Mouse (Mus musculus) thymus, adult 2 months (tissue): Measurements from ENCODE around the gene Tmem229b. TPM values are rescaled to one million over a fixed set of nuclear protein-coding genes. Genes with fewer than 3 reads are reported as not detected.

Source experiments
- DNase-seq: peaks from one replicate; pipeline ENCODE4 v3.0.0; 2021
- H3K27ac ChIP-seq: fragments of 200-500 bp; 2 replicates; pipeline ENCODE4 v1.5.1; 2012; ENCODE audit warnings: low read length, control low read depth; ENCODE audit not compliant: control insufficient read depth, insufficient read depth
- H3K27me3 ChIP-seq: fragments of 200-500 bp; 2 replicates; pipeline ENCODE4 v1.6.1; 2012; ENCODE audit warnings: mild to moderate bottlenecking, low read length, moderate library complexity, mixed read lengths; ENCODE audit not compliant: control insufficient read depth, insufficient read depth
- H3K36me3 ChIP-seq: fragments of 200-500 bp; 2 replicates; pipeline ENCODE4 v1.6.1; 2012; ENCODE audit warnings: mild to moderate bottlenecking, low read length, moderate library complexity; ENCODE audit not compliant: control insufficient read depth, insufficient read depth
- H3K4me1 ChIP-seq: fragments of 200-500 bp; replicated peaks from 2 replicates; pipeline ENCODE4 v1.6.1; 2012; ENCODE audit warnings: low read length; ENCODE audit not compliant: control insufficient read depth, insufficient read depth
- H3K4me3 ChIP-seq: fragments of 200-500 bp; 2 replicates; pipeline ENCODE4 v1.5.1; 2012; ENCODE audit warnings: mild to moderate bottlenecking, low read length, control low read depth, moderate library complexity; ENCODE audit not compliant: control insufficient read depth, insufficient read depth
- CTCF ChIP-seq: fragments of 200-500 bp; IDR thresholded peaks from 2 replicates; pipeline ENCODE4 v1.5.1; 2012; ENCODE audit warnings: mild to moderate bottlenecking, control low read depth, low read length, moderate library complexity, borderline replicate concordance; ENCODE audit not compliant: control insufficient read depth, poor library complexity, insufficient read depth; ENCODE audit errors: extremely low read depth
- POLR2A ChIP-seq: fragments of 200-500 bp; IDR thresholded peaks from 2 replicates; pipeline ENCODE4 v1.6.1; 2012; ENCODE audit warnings: mild to moderate bottlenecking, low read length, control low read depth, moderate library complexity; ENCODE audit not compliant: control insufficient read depth, poor library complexity, insufficient read depth; ENCODE audit errors: extremely low read depth
- WGBS: fragments of 180-500 bp; shearing (Covaris S2); methylation state at CpG from one replicate; pipeline ENCODE4 v1.1.7; 2018; 5-methylcytosine and 5-hydroxymethylcytosine counted together
- polyA plus RNA-seq: library from polyadenylated mRNA; depleted of rRNA; stranded (reverse); fragments of >200 nt; gene quantifications from 2 replicates; pipeline ENCODE4 v1.2.3, GENCODE M21; 2012

Gene Tmem229b
- polyA plus RNA-seq, 1 experiment, result 82.4 TPM

DNA sequence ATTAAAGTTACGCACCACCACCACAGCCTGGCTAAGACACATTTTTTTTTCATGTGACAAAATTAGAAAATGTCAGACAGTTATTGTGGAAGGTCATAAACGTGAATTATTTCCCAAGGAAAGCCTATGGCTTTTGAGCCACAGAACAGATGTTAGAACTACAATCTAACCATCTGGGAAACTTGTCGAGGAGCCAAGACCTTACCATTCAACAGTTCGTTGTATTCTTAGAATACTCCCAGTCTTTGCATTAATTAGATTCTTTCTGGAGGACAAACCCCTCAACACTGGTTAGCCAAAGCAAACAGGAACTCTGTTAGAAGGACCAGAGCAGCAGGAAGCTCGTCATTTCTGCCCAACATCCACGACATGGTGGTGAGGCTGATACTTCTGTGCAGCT is 38.7 kb upstream of the Tmem229b start:
- no peaks in the 10 kb centered on the region for H3K27me3 ChIP-seq
- no peak overlapping the region for H3K4me3 ChIP-seq
- 80% methylated on average over 6 of the region's 6 CpGs for WGBS
- H3K4me1 ChIP-seq, result no peaks in the 10 kb centered on the region
- no peak overlapping the region for H3K27ac ChIP-seq
- no peaks in the 10 kb centered on the region for H3K36me3 ChIP-seq
- TF ChIP-seq CTCF (no peak), POLR2A (no peak)
- DNase-seq, result no peak

DNA sequence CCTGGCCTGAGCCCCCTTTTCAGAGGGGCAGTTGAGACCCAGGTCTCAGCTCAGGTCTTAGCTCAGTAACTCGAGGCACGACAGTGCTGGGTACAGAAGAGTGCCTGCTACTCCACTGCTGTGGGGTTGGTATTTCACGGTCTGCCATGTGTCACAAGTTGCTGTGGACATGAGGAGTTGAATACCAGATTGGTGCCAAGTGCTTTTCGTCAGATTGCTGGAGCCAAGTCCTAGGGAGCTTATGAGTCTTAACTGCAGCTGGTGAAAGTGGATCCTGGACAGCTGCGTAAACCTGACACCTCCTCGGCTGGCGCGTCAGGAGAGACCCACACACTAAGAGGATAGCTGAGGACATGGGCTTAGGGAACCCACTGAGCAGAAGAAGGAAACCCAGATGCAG is 37.2 kb upstream of the Tmem229b start:
- DNase-seq, result no peak
- no peaks in the 10 kb centered on the region for H3K36me3 ChIP-seq
- no peak overlapping the region for H3K27ac ChIP-seq

DNA sequence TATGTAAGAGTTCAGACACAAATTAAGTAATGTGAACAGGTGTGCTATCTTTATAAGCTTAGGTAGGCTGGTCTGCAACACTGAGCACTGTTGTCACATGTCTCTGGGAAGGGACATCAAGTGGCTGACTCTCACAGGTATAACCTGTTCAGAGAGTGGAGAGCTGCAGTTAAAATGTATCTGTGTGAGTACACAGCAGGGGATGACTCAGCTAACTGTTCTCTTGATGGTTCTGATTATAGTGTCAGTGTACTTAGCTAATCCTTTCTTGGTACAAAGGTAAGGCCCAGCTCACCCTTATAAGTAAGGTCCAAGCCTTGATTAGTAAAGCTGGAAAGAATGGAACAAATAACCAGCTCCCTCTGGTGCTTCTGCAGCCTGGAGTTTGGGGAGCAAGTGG is 34.0 kb upstream of the Tmem229b start:
- Histone ChIP-seq H3K36me3 (no peaks in the 10 kb centered on the region), H3K4me1 (no peaks in the 10 kb centered on the region), H3K4me3 (no peak overlapping the region), H3K27me3 (no peaks in the 10 kb centered on the region), H3K27ac (no peak overlapping the region)
- TF ChIP-seq CTCF (no peak), POLR2A (no peak)
- DNase-seq, result no peak

More for the DNA sequence above, 37.2 kb upstream of the Tmem229b start:
- TF ChIP-seq CTCF (no peak), POLR2A (no peak)
- H3K4me1 ChIP-seq, result no peaks in the 10 kb centered on the region
- H3K27me3 ChIP-seq, result no peaks in the 10 kb centered on the region
- H3K4me3 ChIP-seq, result no peak overlapping the region
- WGBS, result 88% methylated on average over 8 of the region's 8 CpGs

DNA sequence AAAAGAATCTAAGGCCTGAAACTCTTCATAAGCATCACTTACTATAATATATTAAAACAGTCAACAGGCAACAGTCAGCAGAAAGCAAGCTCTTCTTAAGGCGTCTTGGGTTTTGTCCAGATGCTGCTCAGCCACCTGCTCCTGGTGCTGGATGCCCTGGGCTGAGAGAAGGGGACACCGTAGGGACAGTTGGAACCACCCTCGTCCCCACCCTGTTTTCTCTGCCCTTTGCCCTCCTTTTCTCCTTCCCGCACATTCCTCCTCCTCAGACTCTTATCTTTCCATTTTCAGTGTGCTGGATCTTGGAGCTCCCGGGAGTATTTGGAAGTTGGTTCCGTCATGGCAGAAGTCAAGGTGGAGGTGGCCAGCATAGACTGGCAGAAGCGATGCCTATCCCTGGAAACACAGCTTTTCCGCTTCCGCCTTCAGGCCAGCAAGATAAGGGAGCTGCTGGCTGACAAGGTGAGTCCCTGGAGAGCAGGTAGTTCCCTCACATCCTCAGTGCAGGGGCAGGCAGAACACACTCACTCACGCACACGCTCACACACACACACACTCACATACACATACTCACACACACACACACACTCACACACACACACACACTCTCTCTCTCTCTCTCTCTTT is 32.9 kb upstream of the Tmem229b start:
- H3K4me3 ChIP-seq, result no peak overlapping the region
- TF ChIP-seq CTCF (no peak), POLR2A (no peak)
- H3K4me1 ChIP-seq, result no peaks in the 10 kb centered on the region
- H3K27ac ChIP-seq, result no peak overlapping the region
- 96% methylated on average over 11 of the region's 11 CpGs for WGBS
- H3K27me3 ChIP-seq, result no peaks in the 10 kb centered on the region
- no peak for DNase-seq
- H3K36me3 ChIP-seq, result no peaks in the 10 kb centered on the region

DNA sequence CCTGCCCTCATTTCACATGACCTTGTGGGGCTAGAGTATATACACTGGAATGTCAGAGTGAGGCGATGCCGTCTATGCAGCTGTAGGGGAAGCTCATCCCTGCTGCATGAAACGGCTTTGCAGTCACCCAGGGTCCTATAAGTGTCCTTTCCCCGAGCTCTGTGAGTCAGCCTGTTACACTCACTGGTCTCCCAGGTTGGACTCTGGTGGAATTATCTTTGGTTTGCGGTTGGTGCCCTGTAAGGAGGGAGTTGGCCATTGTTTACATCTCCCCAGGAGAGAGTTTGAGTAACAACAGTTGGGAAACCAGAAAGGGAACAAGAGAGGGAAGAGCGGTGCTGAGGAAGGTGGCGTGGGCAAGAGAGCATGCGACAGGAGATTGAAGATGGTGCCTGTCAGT is 32.3 kb upstream of the Tmem229b start:
- 96% methylated on average over 8 of the region's 8 CpGs for WGBS
- no peaks in the 10 kb centered on the region for H3K36me3 ChIP-seq
- TF ChIP-seq CTCF, result no peak
- TF ChIP-seq POLR2A, result no peak
- no peak overlapping the region for H3K27ac ChIP-seq
- no peaks in the 10 kb centered on the region for H3K27me3 ChIP-seq
- no peak overlapping the region for H3K4me3 ChIP-seq
- no peak for DNase-seq
- H3K4me1 ChIP-seq, result no peaks in the 10 kb centered on the region

DNA sequence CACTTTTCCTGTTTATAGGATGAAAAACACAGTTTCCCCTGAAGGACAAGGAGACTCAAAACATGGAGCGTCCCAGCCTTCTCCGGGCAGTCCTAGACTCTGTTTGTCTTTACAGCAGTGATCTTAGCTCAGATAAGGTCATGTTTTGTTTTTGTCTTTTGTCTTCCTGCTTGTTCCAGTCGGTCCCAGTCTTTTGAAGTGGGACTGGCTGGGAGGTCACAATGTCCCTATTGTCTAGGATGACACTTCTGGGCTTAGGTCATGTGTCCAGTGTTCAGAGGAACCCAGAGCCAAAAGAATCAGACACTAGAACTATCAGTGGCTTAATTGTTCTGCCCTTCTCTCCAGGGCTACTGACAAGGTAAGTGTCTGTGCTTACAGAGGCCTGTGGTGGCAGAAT is 27.9 kb upstream of the Tmem229b start:
- TF ChIP-seq CTCF (no peak), POLR2A (no peak)

DNA sequence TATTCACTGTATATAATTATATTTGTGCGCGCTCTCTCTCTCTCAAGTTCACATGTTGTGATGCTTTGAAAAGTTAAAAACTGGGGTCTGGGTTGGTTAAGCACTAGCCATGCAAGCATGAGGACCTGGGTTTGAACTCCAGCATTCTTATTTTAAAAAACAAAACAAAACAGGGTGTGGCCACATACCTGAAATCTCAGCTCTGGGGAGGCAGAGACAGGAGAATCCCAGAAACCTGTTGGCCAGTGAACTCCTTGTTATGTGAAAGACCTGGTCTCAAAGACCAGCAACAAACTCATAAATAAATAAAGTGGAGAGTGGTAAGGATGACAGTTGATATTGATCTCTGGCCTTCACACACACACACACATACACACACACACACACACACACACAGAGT is 26.9 kb upstream of the Tmem229b start:
- no peak overlapping the region for H3K4me3 ChIP-seq
- no peak for TF ChIP-seq POLR2A
- no peak for TF ChIP-seq CTCF
- 0 out of 2 replicates have a peak, but pooled peaks cover 4% of the 10 kb centered on the region for H3K4me1 ChIP-seq
- no peak for DNase-seq
- 97% methylated on average over 2 of the region's 2 CpGs for WGBS
- H3K36me3 ChIP-seq, result no peaks in the 10 kb centered on the region
- H3K27ac ChIP-seq, result no peak overlapping the region
- H3K27me3 ChIP-seq, result peaks cover 7% of the 10 kb centered on the region

More for the DNA sequence above, 27.9 kb upstream of the Tmem229b start:
- DNase-seq, result no peak
- H3K27ac ChIP-seq, result no peak overlapping the region
- H3K36me3 ChIP-seq, result no peaks in the 10 kb centered on the region
- H3K4me1 ChIP-seq, result no peaks in the 10 kb centered on the region
- no peak overlapping the region for H3K4me3 ChIP-seq
- 73% methylated on average over 3 of the region's 3 CpGs for WGBS
- no peaks in the 10 kb centered on the region for H3K27me3 ChIP-seq
